23 mouse cellular contexts compared by ENCODE assay signal in the genomic region with DNA sequence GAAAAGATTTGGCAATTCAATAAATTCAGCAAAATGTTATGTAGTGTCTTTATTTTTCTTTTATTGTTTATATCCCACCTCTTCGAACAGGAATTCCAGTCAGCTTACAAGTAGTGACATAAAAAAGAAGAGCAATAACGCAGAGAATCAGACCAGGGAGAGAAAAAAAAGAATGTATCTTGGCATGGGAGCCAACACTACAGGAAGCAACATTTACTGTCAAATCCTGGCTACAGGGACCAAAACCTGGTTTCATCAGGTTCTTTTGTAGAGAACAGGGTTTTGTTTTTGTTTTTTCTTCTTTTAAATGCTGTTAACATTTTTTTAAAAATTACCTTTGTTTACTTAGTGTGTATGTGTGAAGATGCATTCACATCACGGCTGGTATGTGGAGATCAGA.
"Had no signal": no experiment of that assay in that cellular context is flagged by ENCODE, and none has a peak within 500 bp of the region (broad histone marks: within the 10 kb centered on the region; RNA-seq: fewer than 3 reads in every experiment).

No protein-coding gene starts in this region.

- H3K27me3 ChIP-seq: hindbrain, embryonic 12.5 days; intestine, embryonic 15.5 days; limb, embryonic 12.5 days; liver, embryonic 13.5 days; liver, embryonic 15.5 days had no signal

- H3K4me1 ChIP-seq: heart, embryonic 10.5 days; heart, embryonic 12.5 days; hindbrain, embryonic 12.5 days; intestine, embryonic 15.5 days; limb, embryonic 12.5 days; liver, embryonic 13.5 days; liver, embryonic 15.5 days had no signal

- H3K27ac ChIP-seq: gastrocnemius, adult 2 months; heart, embryonic 10.5 days; hindbrain, embryonic 10.5 days; hindbrain, embryonic 12.5 days; hindbrain, embryonic 14.5 days; intestine, embryonic 15.5 days; layer of hippocampus, adult 2 months; left cerebral cortex, adult 2 months; limb, embryonic 10.5 days; limb, embryonic 12.5 days; liver, embryonic 13.5 days; liver, embryonic 15.5 days had no signal

- H3K4me3 ChIP-seq: gastrocnemius, adult 2 months; heart, embryonic 10.5 days; heart, embryonic 12.5 days; hindbrain, embryonic 10.5 days; hindbrain, embryonic 12.5 days; intestine, embryonic 15.5 days; layer of hippocampus, adult 2 months; left cerebral cortex, adult 2 months; limb, embryonic 10.5 days; limb, embryonic 12.5 days; liver, embryonic 13.5 days; liver, embryonic 15.5 days had no signal

- DNase-seq: gastrocnemius, adult 2 months; gastrocnemius, postnatal 10 days; gastrocnemius, postnatal 25 days; heart, adult 18-20 months; heart, postnatal 10 days; heart, postnatal 4 days; kidney, adult 18-20 months; kidney, adult 8-10 months; kidney, postnatal 14 days; kidney, postnatal 36 days; liver; liver, embryonic 13.5 days had no signal
